Mouse (Mus musculus) heart, embryonic 14.5 days (tissue): ENCODE measurements around the gene Cmya5. TPM values are rescaled to one million over a fixed set of nuclear protein-coding genes. Genes with fewer than 3 reads are reported as not detected.

ENCODE experiments used
- ATAC-seq: fragments of 200-750 bp; cut with Nextera tagmentation; 2 replicates; pipeline ENCODE4 v1.8.0; 2017; ENCODE audit warnings: low read depth, moderate TSS enrichment; ENCODE audit not compliant: insufficient number of reproducible peaks, insufficient read depth, low FRiP score
- H3K27ac ChIP-seq, 2 experiments: fragments of 200-500 bp in 1 of 2; fragments of 300-500 bp in 1 of 2; sonication (generic) in 1 of 2; replicated peaks in 1 of 2; 2 replicates each; pipeline ENCODE4 v1.5.1; 2012 to 2014; ENCODE audit warnings: low read depth in 2 of 2, low read length in 2 of 2, control low read depth in 1 of 2, mild to moderate bottlenecking in 1 of 2, mixed read lengths in 1 of 2; ENCODE audit not compliant: control insufficient read depth in 1 of 2, insufficient read depth in 1 of 2
- H3K27me3 ChIP-seq: fragments of 300-500 bp; sonication (generic); 2 replicates; pipeline ENCODE4 v1.6.1; 2014; ENCODE audit warnings: mild to moderate bottlenecking, low read length, control low read depth; ENCODE audit not compliant: control insufficient read depth, insufficient read depth
- H3K36me3 ChIP-seq: fragments of 300-500 bp; sonication (generic); 2 replicates; pipeline ENCODE4 v1.6.1; 2014; ENCODE audit warnings: mild to moderate bottlenecking, control low read depth, low read length, mixed read lengths; ENCODE audit not compliant: control insufficient read depth, insufficient read depth
- H3K4me1 ChIP-seq, 2 experiments: fragments of 200-500 bp in 1 of 2; fragments of 300-500 bp in 1 of 2; sonication (generic) in 1 of 2; 2 replicates each; pipeline ENCODE4 v1.6.1; 2012 to 2014; ENCODE audit warnings: low read length in 2 of 2, control low read depth in 1 of 2, mixed read lengths in 1 of 2; ENCODE audit not compliant: control insufficient read depth in 2 of 2, insufficient read depth in 2 of 2
- H3K4me2 ChIP-seq: fragments of 300-500 bp; sonication (generic); 2 replicates; pipeline ENCODE4 v1.6.1; 2014; ENCODE audit warnings: mild to moderate bottlenecking, low read length
- H3K4me3 ChIP-seq, 2 experiments: fragments of 200-500 bp in 1 of 2; fragments of 300-500 bp in 1 of 2; sonication (generic) in 1 of 2; 2 replicates each; pipeline ENCODE4 v1.5.1; 2012 to 2014; ENCODE audit warnings: low read length in 2 of 2, mild to moderate bottlenecking in 2 of 2, control low read depth in 1 of 2, low read depth in 1 of 2, moderate library complexity in 1 of 2; ENCODE audit not compliant: control insufficient read depth in 1 of 2, insufficient read depth in 1 of 2
- H3K9ac ChIP-seq: fragments of 300-500 bp; sonication (generic); 2 replicates; pipeline ENCODE4 v1.6.1; 2014; ENCODE audit warnings: mild to moderate bottlenecking, low read length
- H3K9me3 ChIP-seq: fragments of 300-500 bp; sonication (generic); 2 replicates; pipeline ENCODE4 v1.6.1; 2016; ENCODE audit warnings: low read length, control low read depth; ENCODE audit not compliant: control insufficient read depth
- WGBS: fragments of 180-500 bp; shearing (Covaris S2); extraction: QIAGEN DNeasy Blood & Tissue Kit; methylation state at CpG from one replicate; pipeline ENCODE4 v1.1.7; 2014; 5-methylcytosine and 5-hydroxymethylcytosine counted together
- polyA plus RNA-seq: library from polyadenylated mRNA; unstranded; fragments of >200 nt; fragmentation: Nextera tagmentation; extraction: Ambion mirVana; gene quantifications from 2 replicates; pipeline ENCODE4 v1.2.1, GENCODE M21; 2014

Cmya5 gene
- polyA plus RNA-seq, 1 experiment from 2014 or later, result 11.3 TPM

- ATAC-seq, result no peak
- H3K27me3 ChIP-seq, result no peaks in the 10 kb centered on the region
- no peaks in the 10 kb centered on the region for H3K9me3 ChIP-seq
- no peak overlapping the region for H3K4me2 ChIP-seq
- no peak overlapping the region for H3K9ac ChIP-seq
- H3K4me1 ChIP-seq, result no peaks in the 10 kb centered on the region
- 88% methylated on average over 9 of the region's 9 CpGs for WGBS
- H3K36me3 ChIP-seq, result no peaks in the 10 kb centered on the region
- no peak overlapping the region for H3K4me3 ChIP-seq
- no peak overlapping the region for H3K27ac ChIP-seq
Measured at GRCm38 (mm10) chr13:93122321-93122720, 22.2 kb downstream of the Cmya5 start.

GRCm38 (mm10) chr13:93117241-93117640 is 27.3 kb downstream of the Cmya5 start:
- H3K4me2 ChIP-seq, result no peak overlapping the region
- H3K36me3 ChIP-seq, result no peaks in the 10 kb centered on the region
- 64% methylated on average over 7 of the region's 7 CpGs for WGBS
- H3K4me1 ChIP-seq, result no peaks in the 10 kb centered on the region
- H3K9ac ChIP-seq, result no peak overlapping the region
- H3K9me3 ChIP-seq, result no peaks in the 10 kb centered on the region
- no peaks in the 10 kb centered on the region for H3K27me3 ChIP-seq
- no peak for ATAC-seq
- no peak overlapping the region for H3K4me3 ChIP-seq
- no peak overlapping the region; a peak in 2 of 4 replicates for H3K27ac ChIP-seq

- Histone ChIP-seq H3K4me3 (no peak overlapping the region), H3K4me2 (no peak overlapping the region), H3K9ac (no peak overlapping the region), H3K27ac (no peak overlapping the region), H3K36me3 (no peaks in the 10 kb centered on the region), H3K27me3 (no peaks in the 10 kb centered on the region), H3K4me1 (no peaks in the 10 kb centered on the region), H3K9me3 (no peaks in the 10 kb centered on the region)
- WGBS, result 72% methylated on average over 4 of the region's 4 CpGs
- no peak for ATAC-seq
Measured at GRCm38 (mm10) chr13:93102340-93103090, 42.0 kb downstream of the Cmya5 start.

- Histone ChIP-seq H3K4me1 (peaks cover 11 to 12% of the 10 kb centered on the region in 2 experiments), H3K9me3 (no peaks in the 10 kb centered on the region), H3K4me3 (no peak overlapping the region), H3K27ac (no peak overlapping the region), H3K4me2 (no peak overlapping the region), H3K27me3 (no peaks in the 10 kb centered on the region), H3K36me3 (peaks cover 21% of the 10 kb centered on the region), H3K9ac (no peak overlapping the region)
- WGBS, result 82% methylated on average over 3 of the region's 3 CpGs
- ATAC-seq, result no peak
Measured at GRCm38 (mm10) chr13:93098596-93098995, 45.9 kb downstream of the Cmya5 start.

GRCm38 (mm10) chr13:93096643-93097042 is 47.9 kb downstream of the Cmya5 start:
- H3K27me3 ChIP-seq, result no peaks in the 10 kb centered on the region
- ATAC-seq, result no peak
- peaks cover 11 to 12% of the 10 kb centered on the region in 2 experiments for H3K4me1 ChIP-seq
- no peak overlapping the region for H3K4me2 ChIP-seq
- peaks cover 34% of the 10 kb centered on the region for H3K36me3 ChIP-seq
- no peak overlapping the region for H3K27ac ChIP-seq
- 92% methylated on average over 6 of the region's 6 CpGs for WGBS
- no peak overlapping the region for H3K4me3 ChIP-seq
- H3K9ac ChIP-seq, result no peak overlapping the region
- no peaks in the 10 kb centered on the region for H3K9me3 ChIP-seq

GRCm38 (mm10) chr13:93095097-93095791 is 49.3 kb downstream of the Cmya5 start:
- Histone ChIP-seq H3K4me1 (peaks cover 11 to 12% of the 10 kb centered on the region in 2 experiments), H3K9ac (no peak overlapping the region), H3K4me3 (no peak overlapping the region), H3K36me3 (peaks cover 43% of the 10 kb centered on the region), H3K9me3 (no peaks in the 10 kb centered on the region), H3K4me2 (no peak overlapping the region), H3K27me3 (no peaks in the 10 kb centered on the region), H3K27ac (no peak overlapping the region)
- no peak for ATAC-seq
- 88% methylated on average over 15 of the region's 15 CpGs for WGBS

- no peaks in the 10 kb centered on the region for H3K9me3 ChIP-seq
- 49% methylated on average over 10 of the region's 10 CpGs for WGBS
- peaks cover 11 to 12% of the 10 kb centered on the region in 2 experiments for H3K4me1 ChIP-seq
- ATAC-seq, result no peak
- H3K27ac ChIP-seq, result peak overlapping the region in 1 of 2 experiments; percentile 19; a peak in 2 of 4 replicates
- H3K4me3 ChIP-seq, result no peak overlapping the region
- H3K4me2 ChIP-seq, result no peak overlapping the region
- no peak overlapping the region for H3K9ac ChIP-seq
- H3K27me3 ChIP-seq, result no peaks in the 10 kb centered on the region
- peaks cover 51% of the 10 kb centered on the region for H3K36me3 ChIP-seq
Measured at GRCm38 (mm10) chr13:93094204-93094935, 50.2 kb downstream of the Cmya5 start.
